Mouse (Mus musculus): ENCODE measurements at regions not wholly inside any gene's neighbourhood (a gene's known extent, or its start where the extent isn't known, plus 50 kb on each side); places are given as distances from the start of the nearest gene placed in this dataset.
A peak's percentile ranks its signal among the peaks of the same experiment; 100 is the strongest.

GRCm38 (mm10) chr4:153559568-153559967 lies 77.0 kb upstream of the Ajap1 start:
- TF ChIP-seq CHD2 (IDR thresholded peaks at IDR 0.05; ENCODE audit: low read depth, low read length) (no peak), ZNF384 (IDR thresholded peaks at IDR 0.05; ENCODE audit: low read depth, low read length) (peak; percentile 96)
- DNase-seq (ENCODE audit: low read depth, low spot score) = peak; percentile 43
- in situ Hi-C loops (cut with MboI; ENCODE audit: low sequenced_read_pairs in 2 of 2, unreplicated experiment in 2 of 2) = no loop called here
- Histone ChIP-seq H3K9ac (ENCODE audit: insufficient read depth, low read depth, low read length, poor library complexity, severe bottlenecking) (no peak overlapping the region), H3K4me3 (ENCODE audit: insufficient read depth in 1 of 2, low read depth in 1 of 2, low read length in 2 of 2, poor library complexity in 1 of 2, severe bottlenecking in 1 of 2) (no peak overlapping the region), H3K36me3 (ENCODE audit: control insufficient read depth, insufficient read depth, low read length, poor library complexity, severe bottlenecking) (no peaks in the 10 kb centered on the region), H3K4me1 (ENCODE audit: control insufficient read depth in 2 of 2, insufficient read depth in 2 of 2, low read length in 2 of 2, poor library complexity in 1 of 2) (peaks cover 22 to 32% of the 10 kb centered on the region in 2 experiments), H3K27ac (ENCODE audit: insufficient read depth, low read depth, low read length, poor library complexity, severe bottlenecking) (0 out of 2 replicates have a peak overlapping the region, but pooled peaks have one; percentile 23), H3K9me3 (ENCODE audit: control insufficient read depth, insufficient read depth, low read depth, low read length) (no peaks in the 10 kb centered on the region)

GRCm38 (mm10) chr4:153560193-153560592 lies 77.6 kb upstream of the Ajap1 start:
- no peak overlapping the region for H3K4me3 ChIP-seq (ENCODE audit: insufficient read depth in 1 of 2, low read depth in 1 of 2, low read length in 2 of 2, poor library complexity in 1 of 2, severe bottlenecking in 1 of 2)
- H3K36me3 ChIP-seq (ENCODE audit: control insufficient read depth, insufficient read depth, low read length, poor library complexity, severe bottlenecking) = no peaks in the 10 kb centered on the region
- no peak for DNase-seq (ENCODE audit: low read depth, low spot score)
- H3K9ac ChIP-seq (ENCODE audit: insufficient read depth, low read depth, low read length, poor library complexity, severe bottlenecking) = no peak overlapping the region
- TF ChIP-seq ZC3H11A (IDR thresholded peaks at IDR 0.05; ENCODE audit: borderline replicate concordance, low read depth, low read length) = no peak
- TF ChIP-seq HCFC1 (IDR thresholded peaks at IDR 0.05; ENCODE audit: borderline replicate concordance, insufficient read depth, low read length) = no peak
- no peak for TF ChIP-seq CHD2 (IDR thresholded peaks at IDR 0.05; ENCODE audit: low read depth, low read length)
- H3K4me1 ChIP-seq (ENCODE audit: control insufficient read depth in 2 of 2, insufficient read depth in 2 of 2, low read length in 2 of 2, poor library complexity in 1 of 2) = peaks cover 22 to 32% of the 10 kb centered on the region in 2 experiments
- no peak overlapping the region for H3K27ac ChIP-seq (ENCODE audit: insufficient read depth, low read depth, low read length, poor library complexity, severe bottlenecking)
- in situ Hi-C loops (cut with MboI; ENCODE audit: low sequenced_read_pairs in 2 of 2, unreplicated experiment in 2 of 2) = no loop called here
- H3K9me3 ChIP-seq (ENCODE audit: control insufficient read depth, insufficient read depth, low read depth, low read length) = no peaks in the 10 kb centered on the region

GRCm38 (mm10) chr4:153560956-153561355 lies 78.3 kb upstream of the Ajap1 start:
- H3K9me3 ChIP-seq (ENCODE audit: control insufficient read depth, insufficient read depth, low read depth, low read length) = no peaks in the 10 kb centered on the region
- in situ Hi-C loops (cut with MboI; ENCODE audit: low sequenced_read_pairs in 2 of 2, unreplicated experiment in 2 of 2) = no loop called here
- H3K4me1 ChIP-seq (ENCODE audit: control insufficient read depth in 2 of 2, insufficient read depth in 2 of 2, low read length in 2 of 2, poor library complexity in 1 of 2) = peaks cover 22 to 32% of the 10 kb centered on the region in 2 experiments
- no peak overlapping the region for H3K4me3 ChIP-seq (ENCODE audit: insufficient read depth in 1 of 2, low read depth in 1 of 2, low read length in 2 of 2, poor library complexity in 1 of 2, severe bottlenecking in 1 of 2)
- DNase-seq (ENCODE audit: low read depth, low spot score) = no peak
- TF ChIP-seq ZC3H11A (IDR thresholded peaks at IDR 0.05; ENCODE audit: borderline replicate concordance, low read depth, low read length) (no peak), CHD2 (IDR thresholded peaks at IDR 0.05; ENCODE audit: low read depth, low read length) (no peak), MAFK (IDR thresholded peaks at IDR 0.05; ENCODE audit: insufficient read depth, low read depth, low read length) (no peak), ZNF384 (IDR thresholded peaks at IDR 0.05; ENCODE audit: low read depth, low read length) (no peak), HCFC1 (IDR thresholded peaks at IDR 0.05; ENCODE audit: borderline replicate concordance, insufficient read depth, low read length) (no peak)
- no peak overlapping the region for H3K27ac ChIP-seq (ENCODE audit: insufficient read depth, low read depth, low read length, poor library complexity, severe bottlenecking)
- H3K9ac ChIP-seq (ENCODE audit: insufficient read depth, low read depth, low read length, poor library complexity, severe bottlenecking) = no peak overlapping the region
- H3K36me3 ChIP-seq (ENCODE audit: control insufficient read depth, insufficient read depth, low read length, poor library complexity, severe bottlenecking) = no peaks in the 10 kb centered on the region

GRCm38 (mm10) chr4:153561991-153562390 lies 79.4 kb upstream of the Ajap1 start:
- H3K4me3 ChIP-seq (ENCODE audit: insufficient read depth in 1 of 2, low read depth in 1 of 2, low read length in 2 of 2, poor library complexity in 1 of 2, severe bottlenecking in 1 of 2) = no peak overlapping the region
- no peaks in the 10 kb centered on the region for H3K36me3 ChIP-seq (ENCODE audit: control insufficient read depth, insufficient read depth, low read length, poor library complexity, severe bottlenecking)
- no peak overlapping the region for H3K27ac ChIP-seq (ENCODE audit: insufficient read depth, low read depth, low read length, poor library complexity, severe bottlenecking)
- no peaks in the 10 kb centered on the region for H3K9me3 ChIP-seq (ENCODE audit: control insufficient read depth, insufficient read depth, low read depth, low read length)
- TF ChIP-seq HCFC1 (IDR thresholded peaks at IDR 0.05; ENCODE audit: borderline replicate concordance, insufficient read depth, low read length) = no peak
- TF ChIP-seq CHD2 (IDR thresholded peaks at IDR 0.05; ENCODE audit: low read depth, low read length) = no peak
- no peak for TF ChIP-seq ZC3H11A (IDR thresholded peaks at IDR 0.05; ENCODE audit: borderline replicate concordance, low read depth, low read length)
- TF ChIP-seq MAFK (IDR thresholded peaks at IDR 0.05; ENCODE audit: insufficient read depth, low read depth, low read length) = no peak
- no peak for TF ChIP-seq ZNF384 (IDR thresholded peaks at IDR 0.05; ENCODE audit: low read depth, low read length)
- H3K4me1 ChIP-seq (ENCODE audit: control insufficient read depth in 2 of 2, insufficient read depth in 2 of 2, low read length in 2 of 2, poor library complexity in 1 of 2) = peaks cover 22 to 32% of the 10 kb centered on the region in 2 experiments
- DNase-seq (ENCODE audit: low read depth, low spot score) = no peak
- in situ Hi-C loops (cut with MboI; ENCODE audit: low sequenced_read_pairs in 2 of 2, unreplicated experiment in 2 of 2) = no loop called here
- no peak overlapping the region for H3K9ac ChIP-seq (ENCODE audit: insufficient read depth, low read depth, low read length, poor library complexity, severe bottlenecking)

- Histone ChIP-seq H3K9ac (ENCODE audit: insufficient read depth, low read depth, low read length, poor library complexity, severe bottlenecking) (no peak overlapping the region), H3K4me1 (ENCODE audit: control insufficient read depth in 2 of 2, insufficient read depth in 2 of 2, low read length in 2 of 2, poor library complexity in 1 of 2) (peaks cover 0 to 4% of the 10 kb centered on the region in 2 experiments; a peak in 2 of 4 replicates), H3K4me3 (ENCODE audit: insufficient read depth in 1 of 2, low read depth in 1 of 2, low read length in 2 of 2, poor library complexity in 1 of 2, severe bottlenecking in 1 of 2) (no peak overlapping the region), H3K9me3 (ENCODE audit: control insufficient read depth, insufficient read depth, low read depth, low read length) (no peaks in the 10 kb centered on the region), H3K36me3 (ENCODE audit: control insufficient read depth, insufficient read depth, low read length, poor library complexity, severe bottlenecking) (no peaks in the 10 kb centered on the region), H3K27ac (ENCODE audit: insufficient read depth, low read depth, low read length, poor library complexity, severe bottlenecking) (no peak overlapping the region)
- in situ Hi-C loops (cut with MboI; ENCODE audit: low sequenced_read_pairs in 2 of 2, unreplicated experiment in 2 of 2) = no loop called here
- DNase-seq (ENCODE audit: low read depth, low spot score) = no peak
- TF ChIP-seq ZNF384 (IDR thresholded peaks at IDR 0.05; ENCODE audit: low read depth, low read length) = no peak
- no peak for TF ChIP-seq ZC3H11A (IDR thresholded peaks at IDR 0.05; ENCODE audit: borderline replicate concordance, low read depth, low read length)
- TF ChIP-seq CHD2 (IDR thresholded peaks at IDR 0.05; ENCODE audit: low read depth, low read length) = no peak
- no peak for TF ChIP-seq MAFK (IDR thresholded peaks at IDR 0.05; ENCODE audit: insufficient read depth, low read depth, low read length)
- no peak for TF ChIP-seq HCFC1 (IDR thresholded peaks at IDR 0.05; ENCODE audit: borderline replicate concordance, insufficient read depth, low read length)
Observed at GRCm38 (mm10) chr4:153567329-153567973, 84.8 kb upstream of the Ajap1 start.
